Mouse (Mus musculus): ENCODE data around the gene Mif.

DNA sequence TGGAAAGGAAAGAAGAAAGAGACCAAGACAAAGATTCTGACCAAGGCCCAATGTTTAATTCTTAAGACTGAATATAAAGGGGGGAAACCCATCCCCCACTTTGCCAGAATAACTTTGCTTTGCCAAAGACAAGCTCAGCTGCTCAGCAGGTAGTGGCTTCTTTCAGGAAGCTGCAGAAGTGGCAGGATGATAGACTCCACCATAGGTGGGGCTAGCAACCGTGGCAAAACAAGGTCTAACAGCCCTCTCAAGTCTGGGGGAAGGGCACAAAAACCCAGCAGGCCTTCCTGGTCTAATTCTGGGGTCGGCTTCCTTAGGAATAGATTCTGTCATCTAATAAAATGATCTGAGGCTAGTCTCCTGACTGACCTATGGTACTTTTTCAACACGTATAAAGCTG is 11.7 kb downstream of the Mif start:
- TF ChIP-seq CTCF (conservative IDR thresholded peaks at IDR 0.05; ENCODE audit: low read length) (no peak), POU5F1 (IDR thresholded peaks at IDR 0.05; ENCODE audit: borderline replicate concordance, low read length) (no peak), NANOG (IDR thresholded peaks at IDR 0.05; ENCODE audit: borderline replicate concordance, low read length) (no peak)
